Mouse (Mus musculus): ENCODE results near the gene Crhr1. TPM values are rescaled to one million over a fixed set of nuclear protein-coding genes. Genes with fewer than 3 reads are reported as not detected.

Gene Crhr1
- total RNA-seq, 2 experiments from 2014 or later, result 8.8 to 9.3 TPM

- DNase-seq (ENCODE audit: low spot score in 2 of 2), result peak in 1 of 2 experiments; percentile 12
Measured at GRCm38 (mm10) chr11:104133442-104133983, 858 bp downstream of the Crhr1 start.

GRCm38 (mm10) chr11:104138976-104139375 lies 6.3 kb downstream of the Crhr1 start:
- no peak for DNase-seq (ENCODE audit: low spot score in 2 of 2)

GRCm38 (mm10) chr11:104144930-104145329 lies 12.3 kb downstream of the Crhr1 start:
- no peak for DNase-seq (ENCODE audit: low spot score in 2 of 2)

GRCm38 (mm10) chr11:104148787-104149186 lies 16.1 kb downstream of the Crhr1 start:
- no peak for DNase-seq (ENCODE audit: low spot score in 2 of 2)

- DNase-seq (ENCODE audit: low spot score in 2 of 2), result no peak
Measured at GRCm38 (mm10) chr11:104150911-104151310, 18.3 kb downstream of the Crhr1 start.

- no peak for DNase-seq (ENCODE audit: low spot score in 2 of 2)
Measured at GRCm38 (mm10) chr11:104154332-104154731, 21.7 kb downstream of the Crhr1 start.

- DNase-seq (ENCODE audit: low spot score in 2 of 2), result no peak
Measured at GRCm38 (mm10) chr11:104154820-104155635, 22.4 kb downstream of the Crhr1 start.

- no peak for DNase-seq (ENCODE audit: low spot score in 2 of 2)
Measured at GRCm38 (mm10) chr11:104155899-104156298, 23.2 kb downstream of the Crhr1 start.

GRCm38 (mm10) chr11:104156391-104156790 lies 23.7 kb downstream of the Crhr1 start:
- DNase-seq (ENCODE audit: low spot score in 2 of 2), result no peak

GRCm38 (mm10) chr11:104157603-104158259 lies 25.1 kb downstream of the Crhr1 start:
- DNase-seq (ENCODE audit: low spot score in 2 of 2), result peak; percentile 74 to 90

- DNase-seq (ENCODE audit: low spot score in 2 of 2), result no peak
Measured at GRCm38 (mm10) chr11:104158260-104158907, 25.7 kb downstream of the Crhr1 start.

GRCm38 (mm10) chr11:104159769-104160272 lies 27.2 kb downstream of the Crhr1 start:
- DNase-seq (ENCODE audit: low spot score in 2 of 2), result no peak

- no peak for DNase-seq (ENCODE audit: low spot score in 2 of 2)
Measured at GRCm38 (mm10) chr11:104161153-104161552, 28.5 kb downstream of the Crhr1 start.

- no peak for DNase-seq (ENCODE audit: low spot score in 2 of 2)
Measured at GRCm38 (mm10) chr11:104164257-104164656, 31.6 kb downstream of the Crhr1 start.

- DNase-seq (ENCODE audit: low spot score in 2 of 2), result peak; percentile 72 to 86
Measured at GRCm38 (mm10) chr11:104171281-104171781, 38.7 kb downstream of the Crhr1 start.

- no peak for DNase-seq (ENCODE audit: low spot score in 2 of 2)
Measured at GRCm38 (mm10) chr11:104178893-104179292, 46.2 kb downstream of the Crhr1 start.

- DNase-seq (ENCODE audit: low spot score in 2 of 2), result no peak
Measured at GRCm38 (mm10) chr11:104179804-104180203, 47.1 kb downstream of the Crhr1 start.

GRCm38 (mm10) chr11:104182141-104182540 lies 49.5 kb downstream of the Crhr1 start:
- no peak for DNase-seq (ENCODE audit: low spot score in 2 of 2)

- DNase-seq (ENCODE audit: low spot score in 2 of 2), result no peak
Measured at GRCm38 (mm10) chr11:104186135-104186836, 53.6 kb downstream of the Crhr1 start, which contains the start of gene Sppl2c. Sppl2c (plus strand) TSS chr11:104186327.

- no peak for DNase-seq (ENCODE audit: low spot score in 2 of 2)
Measured at GRCm38 (mm10) chr11:104186837-104187150, 54.1 kb downstream of the Crhr1 start.

GRCm38 (mm10) chr11:104187766-104188165 lies 55.1 kb downstream of the Crhr1 start:
- DNase-seq (ENCODE audit: low spot score in 2 of 2), result no peak
